Mouse (Mus musculus) neural tube, embryonic 13.5 days (tissue): ENCODE measurements around the gene Foxred2. TPM values are rescaled to one million over a fixed set of nuclear protein-coding genes. Genes with fewer than 3 reads are reported as not detected.

Experiments
- ATAC-seq: fragments of 200-750 bp; cut with Nextera tagmentation; 2 replicates; pipeline ENCODE4 v1.8.0; 2017; ENCODE audit warnings: low read depth, mild to moderate bottlenecking, moderate TSS enrichment, moderate library complexity
- H3K27ac ChIP-seq: fragments of 300-500 bp; sonication (generic); replicated peaks from 2 replicates; pipeline ENCODE4 v1.5.1; 2015; ENCODE audit warnings: moderate library complexity, mild to moderate bottlenecking, inconsistent platforms
- H3K27me3 ChIP-seq: fragments of 300-500 bp; sonication (generic); 2 replicates; pipeline ENCODE4 v1.6.1; 2015; ENCODE audit warnings: mild to moderate bottlenecking, inconsistent platforms
- H3K36me3 ChIP-seq: fragments of 300-500 bp; sonication (generic); 2 replicates; pipeline ENCODE4 v1.6.1; 2015; ENCODE audit warnings: mild to moderate bottlenecking, inconsistent platforms
- H3K4me1 ChIP-seq: fragments of 300-500 bp; sonication (generic); replicated peaks from 2 replicates; pipeline ENCODE4 v1.6.1; 2015; ENCODE audit warnings: inconsistent platforms
- H3K4me2 ChIP-seq: fragments of 300-500 bp; sonication (generic); 2 replicates; pipeline ENCODE4 v1.6.1; 2015; ENCODE audit warnings: inconsistent platforms, mild to moderate bottlenecking, moderate library complexity
- H3K4me3 ChIP-seq: fragments of 300-500 bp; sonication (generic); 2 replicates; pipeline ENCODE4 v1.5.1; 2015; ENCODE audit warnings: mild to moderate bottlenecking, inconsistent platforms
- H3K9ac ChIP-seq: fragments of 300-500 bp; sonication (generic); 2 replicates; pipeline ENCODE4 v1.6.1; 2015; ENCODE audit warnings: moderate library complexity, mild to moderate bottlenecking, inconsistent platforms
- H3K9me3 ChIP-seq: fragments of 300-500 bp; sonication (generic); 2 replicates; pipeline ENCODE4 v1.6.1; 2016; ENCODE audit warnings: inconsistent platforms
- whole genome bisulfite sequencing: fragments of 180-500 bp; shearing (Covaris S2); methylation state at CpG from one replicate; pipeline ENCODE4 v1.1.7; 2015; 5-methylcytosine and 5-hydroxymethylcytosine counted together
- polyA plus RNA-seq: library from polyadenylated mRNA; unstranded; fragments of >200 nt; fragmentation: Nextera tagmentation; extraction: Ambion mirVana; gene quantifications from 2 replicates; pipeline ENCODE4 v1.2.1, GENCODE M21; 2015

Foxred2 gene
- polyA plus RNA-seq, 1 experiment from 2014 or later = 6.7 TPM

GRCm38 (mm10) chr15:77912048-77912447 lies 44.5 kb downstream of the Foxred2 start:
- H3K27ac ChIP-seq = no peak overlapping the region
- no peaks in the 10 kb centered on the region for H3K27me3 ChIP-seq
- 73% methylated on average over 5 of the region's 5 CpGs for WGBS

GRCm38 (mm10) chr15:77911065-77911464 lies 45.5 kb downstream of the Foxred2 start:
- no peak for ATAC-seq
- no peak overlapping the region for H3K4me3 ChIP-seq
- WGBS = 14% methylated on average over 2 of the region's 2 CpGs

More at GRCm38 (mm10) chr15:77912048-77912447, 44.5 kb downstream of the Foxred2 start:
- no peak for ATAC-seq
- Histone ChIP-seq H3K9me3 (no peaks in the 10 kb centered on the region), H3K4me1 (0 out of 2 replicates have a peak, but pooled peaks cover 4% of the 10 kb centered on the region), H3K4me2 (no peak overlapping the region), H3K36me3 (peaks cover 33% of the 10 kb centered on the region), H3K9ac (no peak overlapping the region), H3K4me3 (no peak overlapping the region)

GRCm38 (mm10) chr15:77907646-77908518 lies 48.6 kb downstream of the Foxred2 start:
- H3K4me3 ChIP-seq = no peak overlapping the region
- WGBS = 56% methylated on average over 9 of the region's 9 CpGs
- H3K9ac ChIP-seq = no peak overlapping the region
- peaks cover 21% of the 10 kb centered on the region for H3K27me3 ChIP-seq
- ATAC-seq = no peak
- H3K4me1 ChIP-seq = peaks cover 12% of the 10 kb centered on the region
- no peaks in the 10 kb centered on the region for H3K36me3 ChIP-seq
- H3K9me3 ChIP-seq = no peaks in the 10 kb centered on the region
- H3K27ac ChIP-seq = no peak overlapping the region
- no peak overlapping the region for H3K4me2 ChIP-seq

More at GRCm38 (mm10) chr15:77911065-77911464, 45.5 kb downstream of the Foxred2 start:
- H3K36me3 ChIP-seq = peaks cover 24% of the 10 kb centered on the region
- no peaks in the 10 kb centered on the region for H3K9me3 ChIP-seq
- H3K4me1 ChIP-seq = 0 out of 2 replicates have a peak, but pooled peaks cover 4% of the 10 kb centered on the region
- H3K27me3 ChIP-seq = peaks cover 10% of the 10 kb centered on the region
- H3K9ac ChIP-seq = no peak overlapping the region
- no peak overlapping the region for H3K27ac ChIP-seq
- H3K4me2 ChIP-seq = no peak overlapping the region

GRCm38 (mm10) chr15:77906545-77906944 lies 50.0 kb downstream of the Foxred2 start:
- ATAC-seq = no peak
- no peaks in the 10 kb centered on the region for H3K9me3 ChIP-seq
- H3K9ac ChIP-seq = no peak overlapping the region
- no peak overlapping the region for H3K4me3 ChIP-seq
- H3K4me2 ChIP-seq = no peak overlapping the region
- 73% methylated on average over 10 of the region's 10 CpGs for WGBS
- H3K4me1 ChIP-seq = peaks cover 8% of the 10 kb centered on the region
- peaks cover 21% of the 10 kb centered on the region for H3K27me3 ChIP-seq
- no peaks in the 10 kb centered on the region for H3K36me3 ChIP-seq
- H3K27ac ChIP-seq = no peak overlapping the region

- Histone ChIP-seq H3K36me3 (no peaks in the 10 kb centered on the region), H3K9me3 (no peaks in the 10 kb centered on the region), H3K9ac (no peak overlapping the region), H3K4me3 (no peak overlapping the region), H3K27me3 (peaks cover 21% of the 10 kb centered on the region), H3K4me2 (no peak overlapping the region), H3K4me1 (peaks cover 8% of the 10 kb centered on the region), H3K27ac (no peak overlapping the region)
- no peak for ATAC-seq
- 83% methylated on average over 8 of the region's 8 CpGs for WGBS
Observed at GRCm38 (mm10) chr15:77906081-77906480, 50.4 kb downstream of the Foxred2 start.

- WGBS = 4% methylated on average over 26 of the region's 26 CpGs
- H3K9ac ChIP-seq = peak overlapping the region; percentile 64
- H3K36me3 ChIP-seq = no peaks in the 10 kb centered on the region
- peaks cover 8% of the 10 kb centered on the region for H3K4me1 ChIP-seq
- H3K27ac ChIP-seq = no peak overlapping the region
- H3K27me3 ChIP-seq = peaks cover 21% of the 10 kb centered on the region
- H3K9me3 ChIP-seq = no peaks in the 10 kb centered on the region
- ATAC-seq = no peak; the same call in 1 of the 2 replicates
- H3K4me2 ChIP-seq = peak overlapping the region; percentile 60
- peak overlapping the region; percentile 33 for H3K4me3 ChIP-seq
Observed at GRCm38 (mm10) chr15:77905275-77905970, 51.1 kb downstream of the Foxred2 start.

GRCm38 (mm10) chr15:77904363-77904892 lies 52.1 kb downstream of the Foxred2 start:
- H3K4me2 ChIP-seq = no peak overlapping the region
- H3K4me1 ChIP-seq = peaks cover 8% of the 10 kb centered on the region
- no peaks in the 10 kb centered on the region for H3K9me3 ChIP-seq
- H3K36me3 ChIP-seq = no peaks in the 10 kb centered on the region
- 31% methylated on average over 12 of the region's 12 CpGs for WGBS
- no peak overlapping the region for H3K27ac ChIP-seq
- ATAC-seq = no peak
- H3K4me3 ChIP-seq = no peak overlapping the region
- H3K9ac ChIP-seq = no peak overlapping the region
- H3K27me3 ChIP-seq = peaks cover 21% of the 10 kb centered on the region

GRCm38 (mm10) chr15:77903176-77903575 lies 53.3 kb downstream of the Foxred2 start:
- ATAC-seq = no peak
- WGBS = 69% methylated on average over 5 of the region's 5 CpGs
- H3K9ac ChIP-seq = no peak overlapping the region
- peaks cover 21% of the 10 kb centered on the region for H3K27me3 ChIP-seq
- no peaks in the 10 kb centered on the region for H3K36me3 ChIP-seq
- H3K9me3 ChIP-seq = no peaks in the 10 kb centered on the region
- H3K4me3 ChIP-seq = no peak overlapping the region
- H3K4me2 ChIP-seq = no peak overlapping the region
- peaks cover 8% of the 10 kb centered on the region for H3K4me1 ChIP-seq
- no peak overlapping the region for H3K27ac ChIP-seq

GRCm38 (mm10) chr15:77894926-77895325 lies 61.6 kb downstream of the Foxred2 start:
- no peaks in the 10 kb centered on the region for H3K36me3 ChIP-seq
- H3K4me3 ChIP-seq = no peak overlapping the region
- H3K27ac ChIP-seq = no peak overlapping the region
- 80% methylated on average over 13 of the region's 14 CpGs for WGBS
- ATAC-seq = no peak
- 0 out of 2 replicates have a peak, but pooled peaks cover 6% of the 10 kb centered on the region for H3K4me1 ChIP-seq
- H3K9me3 ChIP-seq = no peaks in the 10 kb centered on the region
- no peak overlapping the region for H3K4me2 ChIP-seq
- H3K27me3 ChIP-seq = no peaks in the 10 kb centered on the region
- no peak overlapping the region for H3K9ac ChIP-seq

GRCm38 (mm10) chr15:77893292-77893691 lies 63.2 kb downstream of the Foxred2 start:
- H3K4me3 ChIP-seq = no peak overlapping the region
- no peak overlapping the region for H3K4me2 ChIP-seq
- no peaks in the 10 kb centered on the region for H3K9me3 ChIP-seq
- 0 out of 2 replicates have a peak, but pooled peaks cover 6% of the 10 kb centered on the region for H3K4me1 ChIP-seq
- H3K36me3 ChIP-seq = no peaks in the 10 kb centered on the region
- no peaks in the 10 kb centered on the region for H3K27me3 ChIP-seq
- ATAC-seq = no peak
- WGBS = 78% methylated on average over 10 of the region's 10 CpGs
- no peak overlapping the region for H3K9ac ChIP-seq
- no peak overlapping the region for H3K27ac ChIP-seq

GRCm38 (mm10) chr15:77892420-77892819 lies 64.1 kb downstream of the Foxred2 start:
- Histone ChIP-seq H3K9me3 (no peaks in the 10 kb centered on the region), H3K4me3 (no peak overlapping the region), H3K27ac (no peak overlapping the region), H3K27me3 (no peaks in the 10 kb centered on the region), H3K9ac (no peak overlapping the region), H3K4me2 (no peak overlapping the region), H3K36me3 (no peaks in the 10 kb centered on the region), H3K4me1 (0 out of 2 replicates have a peak, but pooled peaks cover 6% of the 10 kb centered on the region)
- 89% methylated on average over 10 of the region's 10 CpGs for WGBS
- ATAC-seq = no peak

- 83% methylated on average over 8 of the region's 8 CpGs for WGBS
- H3K9ac ChIP-seq = no peak overlapping the region
- H3K27ac ChIP-seq = no peak overlapping the region
- H3K4me2 ChIP-seq = no peak overlapping the region
- H3K9me3 ChIP-seq = no peaks in the 10 kb centered on the region
- no peak for ATAC-seq
- 0 out of 2 replicates have a peak, but pooled peaks cover 6% of the 10 kb centered on the region for H3K4me1 ChIP-seq
- no peaks in the 10 kb centered on the region for H3K27me3 ChIP-seq
- H3K36me3 ChIP-seq = no peaks in the 10 kb centered on the region
- no peak overlapping the region for H3K4me3 ChIP-seq
Observed at GRCm38 (mm10) chr15:77891766-77892165, 64.8 kb downstream of the Foxred2 start.
